Mouse (Mus musculus): Measurements from ENCODE around the gene Gen1. TPM values are rescaled to one million over a fixed set of nuclear protein-coding genes. Genes with fewer than 3 reads are reported as not detected.

Gene Gen1
- polyA plus RNA-seq, 1 experiment from 2014 or later, result 10.1 TPM

DNA sequence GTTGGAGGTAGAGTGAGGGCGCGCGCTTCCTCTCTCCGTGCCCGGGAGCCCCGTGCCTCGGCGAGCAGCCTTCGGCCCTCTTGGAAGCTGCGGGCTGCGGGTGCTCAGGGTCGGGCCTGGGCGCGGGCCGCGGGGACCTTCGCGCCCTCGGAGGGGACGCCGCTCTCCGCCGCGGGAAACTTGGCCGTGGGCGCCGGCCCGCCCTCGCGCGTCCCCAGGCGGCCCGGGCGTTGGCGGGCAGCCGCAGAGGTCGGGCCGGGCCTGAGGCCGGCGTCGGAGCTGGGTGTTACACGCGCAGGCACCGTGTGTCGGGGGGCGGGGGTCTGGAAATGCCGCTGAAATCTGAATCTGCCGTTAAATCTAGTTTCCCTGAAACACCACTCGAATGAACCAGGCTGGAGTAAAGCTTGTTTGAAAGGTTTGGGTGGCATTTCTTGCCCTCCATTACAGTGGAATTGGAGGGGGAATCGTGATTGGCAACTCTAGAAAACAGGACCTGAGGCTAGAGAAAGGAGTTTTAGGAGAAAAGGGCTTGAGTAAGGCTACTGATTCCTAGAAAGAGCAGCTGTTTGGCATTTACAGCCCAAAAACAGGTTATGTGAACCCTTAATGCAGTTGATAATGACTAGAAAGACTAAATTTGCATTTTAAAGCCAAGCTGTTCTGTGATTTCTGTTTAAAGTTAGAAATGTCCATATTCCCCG is 833 bp upstream of the Gen1 start:
- peaks cover 27% of the 10 kb centered on the region for H3K4me1 ChIP-seq (replicated peaks)
- no peaks in the 10 kb centered on the region for H3K27me3 ChIP-seq (ENCODE audit: insufficient read depth, poor library complexity, severe bottlenecking)
- no peak for DNase-seq (ENCODE audit: low spot score)
- under 1% methylated on average over 51 of the region's 51 CpGs for WGBS
- H3K9me3 ChIP-seq, result no peaks in the 10 kb centered on the region
- H3K4me3 ChIP-seq, result peak overlapping the region; percentile 90
- H3K36me3 ChIP-seq, result no peaks in the 10 kb centered on the region
- H3K27ac ChIP-seq, result peak overlapping the region; percentile 97

DNA sequence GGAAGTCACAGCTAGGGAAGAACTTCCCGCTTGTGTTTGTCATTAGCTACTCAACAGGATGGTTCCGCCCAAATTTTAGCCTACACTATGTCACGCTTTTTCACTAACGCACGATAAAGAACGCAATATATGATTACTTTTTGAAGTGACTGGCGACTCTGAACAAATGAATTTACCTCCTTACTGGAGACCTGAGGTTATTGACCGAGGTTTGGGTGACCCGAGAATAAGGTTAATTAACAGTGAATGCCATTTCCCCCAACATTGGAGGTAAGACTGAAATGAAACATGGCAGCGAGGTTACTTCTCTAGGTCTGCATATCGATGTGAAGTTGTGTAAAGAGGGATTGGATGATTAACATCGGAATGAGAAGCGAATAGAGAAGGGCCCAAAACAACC is 706 bp downstream of the Gen1 start:
- H3K4me3 ChIP-seq, result peak overlapping the region; percentile 90
- 8% methylated on average over 13 of the region's 13 CpGs for WGBS
- peaks cover 27% of the 10 kb centered on the region for H3K4me1 ChIP-seq (replicated peaks)
- H3K36me3 ChIP-seq, result no peaks in the 10 kb centered on the region
- no peaks in the 10 kb centered on the region for H3K9me3 ChIP-seq
- peak; percentile 3 for DNase-seq (ENCODE audit: low spot score)
- no peaks in the 10 kb centered on the region for H3K27me3 ChIP-seq (ENCODE audit: insufficient read depth, poor library complexity, severe bottlenecking)
- peak overlapping the region; percentile 97 for H3K27ac ChIP-seq

- H3K36me3 ChIP-seq, result peaks cover 77% of the 10 kb centered on the region
- DNase-seq (ENCODE audit: low spot score), result no peak
- 84% methylated on average over 3 of the region's 3 CpGs for WGBS
- no peaks in the 10 kb centered on the region for H3K27me3 ChIP-seq (ENCODE audit: insufficient read depth, poor library complexity, severe bottlenecking)
- no peaks in the 10 kb centered on the region for H3K4me1 ChIP-seq (replicated peaks)
- H3K27ac ChIP-seq, result no peak overlapping the region
- no peak overlapping the region for H3K4me3 ChIP-seq
- H3K9me3 ChIP-seq, result no peaks in the 10 kb centered on the region
Observed at GRCm38 (mm10) chr12:11250322-11250721, 15.3 kb downstream of the Gen1 start.

DNA sequence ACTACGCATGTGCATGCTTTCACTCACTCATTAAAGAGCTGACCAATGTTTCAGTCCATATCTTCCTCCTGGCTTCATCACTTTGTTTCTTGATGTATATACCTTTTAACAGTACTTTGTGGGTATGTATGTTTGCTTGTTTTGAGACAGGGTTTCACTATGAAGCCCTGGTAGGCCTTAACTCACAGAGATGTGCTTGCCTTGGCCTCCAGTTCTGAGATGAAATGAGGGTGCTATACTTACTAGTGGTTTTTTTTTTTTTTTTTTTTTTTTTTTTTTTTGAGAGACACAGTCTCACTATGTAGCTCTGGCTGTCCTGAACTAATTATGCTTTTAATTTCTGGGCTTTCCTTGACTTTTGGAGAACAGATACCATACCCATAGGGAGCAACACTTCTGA is 18.1 kb downstream of the Gen1 start:
- no peaks in the 10 kb centered on the region for H3K27me3 ChIP-seq (ENCODE audit: insufficient read depth, poor library complexity, severe bottlenecking)
- H3K27ac ChIP-seq, result no peak overlapping the region
- H3K36me3 ChIP-seq, result peaks cover 77% of the 10 kb centered on the region
- no peaks in the 10 kb centered on the region for H3K9me3 ChIP-seq
- H3K4me1 ChIP-seq (replicated peaks), result no peaks in the 10 kb centered on the region
- no peak for DNase-seq (ENCODE audit: low spot score)
- H3K4me3 ChIP-seq, result no peak overlapping the region
- 97% methylated on average over 1 of the region's 1 CpGs for WGBS

GRCm38 (mm10) chr12:11235996-11236395 is 29.6 kb downstream of the Gen1 start:
- DNase-seq (ENCODE audit: low spot score), result no peak
- no peaks in the 10 kb centered on the region for H3K27me3 ChIP-seq (ENCODE audit: insufficient read depth, poor library complexity, severe bottlenecking)
- no peaks in the 10 kb centered on the region for H3K4me1 ChIP-seq (replicated peaks)
- H3K9me3 ChIP-seq, result no peaks in the 10 kb centered on the region
- H3K36me3 ChIP-seq, result peaks cover 16% of the 10 kb centered on the region
- no peak overlapping the region for H3K4me3 ChIP-seq
- H3K27ac ChIP-seq, result no peak overlapping the region
- 79% methylated on average over 2 of the region's 2 CpGs for WGBS

DNA sequence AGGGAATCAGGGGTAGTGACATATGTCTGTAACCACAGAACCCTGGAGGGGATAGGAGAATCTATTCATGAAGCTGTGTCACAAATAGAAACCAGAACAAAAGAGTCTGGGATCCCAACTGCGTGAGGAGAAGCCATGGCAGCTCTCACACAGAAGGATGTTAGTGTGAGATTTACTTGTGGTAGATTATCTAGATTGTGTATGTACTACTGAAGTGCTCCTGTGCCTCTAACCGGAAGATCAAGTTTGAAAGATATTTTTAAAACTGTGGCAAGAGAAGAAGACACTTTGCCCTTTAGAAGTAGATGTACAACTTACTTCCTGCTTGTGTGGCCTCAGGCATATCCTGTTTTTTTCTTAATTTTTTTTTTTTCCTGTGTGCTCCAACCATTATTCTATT is 35.3 kb downstream of the Gen1 start:
- 78% methylated on average over 2 of the region's 2 CpGs for WGBS
- Histone ChIP-seq H3K4me1 (replicated peaks) (no peaks in the 10 kb centered on the region), H3K27me3 (ENCODE audit: insufficient read depth, poor library complexity, severe bottlenecking) (no peaks in the 10 kb centered on the region), H3K9me3 (no peaks in the 10 kb centered on the region), H3K27ac (no peak overlapping the region), H3K4me3 (no peak overlapping the region), H3K36me3 (no peaks in the 10 kb centered on the region)
- no peak for DNase-seq (ENCODE audit: low spot score)

GRCm38 (mm10) chr12:11226529-11227268 is 38.9 kb downstream of the Gen1 start:
- H3K4me1 ChIP-seq (replicated peaks), result peaks cover 13% of the 10 kb centered on the region
- no peaks in the 10 kb centered on the region for H3K36me3 ChIP-seq
- H3K4me3 ChIP-seq, result no peak overlapping the region
- no peaks in the 10 kb centered on the region for H3K27me3 ChIP-seq (ENCODE audit: insufficient read depth, poor library complexity, severe bottlenecking)
- H3K27ac ChIP-seq, result no peak overlapping the region
- 85% methylated on average over 5 of the region's 5 CpGs for WGBS
- no peaks in the 10 kb centered on the region for H3K9me3 ChIP-seq
- DNase-seq (ENCODE audit: low spot score), result no peak

GRCm38 (mm10) chr12:11226123-11226522 is 39.5 kb downstream of the Gen1 start:
- WGBS, result 53% methylated on average over 1 of the region's 1 CpGs

DNA sequence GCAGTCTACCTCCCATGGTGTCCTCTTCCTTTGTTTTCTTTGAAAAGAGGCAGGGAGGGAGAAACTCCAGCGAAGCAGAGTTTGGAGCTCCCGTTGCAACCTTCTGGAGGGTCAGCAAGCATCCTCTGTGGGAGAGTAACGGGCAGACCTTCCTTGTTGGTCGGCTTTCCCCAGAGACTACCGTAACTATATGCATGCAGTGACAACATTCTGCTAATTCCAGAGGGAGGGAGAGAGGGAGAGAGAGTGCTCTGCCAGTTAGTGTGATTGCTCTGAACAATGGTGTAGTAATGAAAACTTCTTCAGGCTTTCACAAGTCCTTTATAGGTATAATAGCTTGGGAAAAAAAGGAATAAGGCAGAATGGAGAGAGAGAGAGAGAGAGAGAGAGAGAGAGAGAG is 40.9 kb downstream of the Gen1 start:
- Histone ChIP-seq H3K4me3 (no peak overlapping the region), H3K9me3 (no peaks in the 10 kb centered on the region), H3K4me1 (replicated peaks) (peaks cover 19% of the 10 kb centered on the region), H3K27ac (no peak overlapping the region), H3K36me3 (no peaks in the 10 kb centered on the region), H3K27me3 (ENCODE audit: insufficient read depth, poor library complexity, severe bottlenecking) (no peaks in the 10 kb centered on the region)
- no peak for DNase-seq (ENCODE audit: low spot score)
- 3% methylated on average over 5 of the region's 5 CpGs for WGBS

More at GRCm38 (mm10) chr12:11226123-11226522, 39.5 kb downstream of the Gen1 start:
- Histone ChIP-seq H3K9me3 (no peaks in the 10 kb centered on the region), H3K4me3 (no peak overlapping the region), H3K27ac (no peak overlapping the region), H3K4me1 (replicated peaks) (peaks cover 19% of the 10 kb centered on the region), H3K27me3 (ENCODE audit: insufficient read depth, poor library complexity, severe bottlenecking) (no peaks in the 10 kb centered on the region), H3K36me3 (no peaks in the 10 kb centered on the region)
- no peak for DNase-seq (ENCODE audit: low spot score)

GRCm38 (mm10) chr12:11223090-11223489 is 42.5 kb downstream of the Gen1 start:
- H3K27ac ChIP-seq, result no peak overlapping the region
- WGBS, result 87% methylated on average over 10 of the region's 10 CpGs
- H3K4me3 ChIP-seq, result no peak overlapping the region
- peaks cover 19% of the 10 kb centered on the region for H3K4me1 ChIP-seq (replicated peaks)
- no peaks in the 10 kb centered on the region for H3K36me3 ChIP-seq
- H3K9me3 ChIP-seq, result no peaks in the 10 kb centered on the region
- no peaks in the 10 kb centered on the region for H3K27me3 ChIP-seq (ENCODE audit: insufficient read depth, poor library complexity, severe bottlenecking)
- no peak for DNase-seq (ENCODE audit: low spot score)

- Histone ChIP-seq H3K36me3 (no peaks in the 10 kb centered on the region), H3K4me1 (replicated peaks) (peaks cover 19% of the 10 kb centered on the region), H3K27me3 (ENCODE audit: insufficient read depth, poor library complexity, severe bottlenecking) (no peaks in the 10 kb centered on the region), H3K9me3 (no peaks in the 10 kb centered on the region), H3K27ac (no peak overlapping the region), H3K4me3 (no peak overlapping the region)
- DNase-seq (ENCODE audit: low spot score), result no peak
- 76% methylated on average over 3 of the region's 3 CpGs for WGBS
Observed at GRCm38 (mm10) chr12:11222566-11222965, 43.0 kb downstream of the Gen1 start.

DNA sequence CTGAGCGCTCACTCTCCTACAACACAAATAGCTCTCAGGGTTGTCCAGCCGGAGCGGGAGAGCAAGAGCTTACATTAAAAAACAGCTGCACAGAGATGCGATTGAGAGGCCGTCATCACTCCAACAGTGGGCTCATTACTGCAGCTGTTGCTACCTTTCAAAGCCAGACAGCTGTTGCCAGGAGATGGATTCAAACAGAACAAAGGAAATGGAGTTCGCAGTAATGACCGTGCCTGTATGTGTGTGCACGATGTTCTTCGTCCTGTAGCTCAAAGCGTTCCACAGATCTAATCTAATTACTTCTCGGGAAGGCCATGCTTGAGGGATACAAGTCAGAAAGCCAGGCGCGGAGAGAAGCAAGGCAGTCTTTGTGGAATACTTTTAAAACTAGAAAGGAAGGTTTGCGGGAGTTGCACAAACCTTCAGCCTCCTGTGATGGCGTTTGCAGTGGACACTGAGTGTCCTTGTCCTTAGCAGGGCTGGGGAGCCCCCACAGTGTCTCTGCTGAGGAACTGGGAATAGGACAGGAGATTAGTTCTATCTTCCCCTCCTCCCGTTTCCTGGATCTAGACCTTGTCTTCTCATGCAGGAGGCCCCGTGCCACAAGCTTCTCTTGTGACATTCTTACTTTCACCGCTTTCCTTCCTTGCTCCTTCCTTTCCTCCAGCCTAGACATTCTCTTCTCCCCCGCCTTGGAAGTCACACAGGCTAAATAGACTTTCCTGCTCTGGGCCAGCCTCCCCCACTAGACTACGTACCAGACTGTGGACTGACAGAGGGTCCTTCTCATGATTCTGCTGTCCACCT is 43.9 kb downstream of the Gen1 start:
- Histone ChIP-seq H3K27me3 (ENCODE audit: insufficient read depth, poor library complexity, severe bottlenecking) (no peaks in the 10 kb centered on the region), H3K36me3 (no peaks in the 10 kb centered on the region), H3K9me3 (no peaks in the 10 kb centered on the region), H3K27ac (peak overlapping the region; percentile 59), H3K4me1 (replicated peaks) (peaks cover 19% of the 10 kb centered on the region), H3K4me3 (no peak overlapping the region)
- 67% methylated on average over 20 of the region's 20 CpGs for WGBS
- DNase-seq (ENCODE audit: low spot score), result peak; percentile 21

Measured in hindbrain, embryonic 10.5 days (tissue).